In the genomic region with DNA sequence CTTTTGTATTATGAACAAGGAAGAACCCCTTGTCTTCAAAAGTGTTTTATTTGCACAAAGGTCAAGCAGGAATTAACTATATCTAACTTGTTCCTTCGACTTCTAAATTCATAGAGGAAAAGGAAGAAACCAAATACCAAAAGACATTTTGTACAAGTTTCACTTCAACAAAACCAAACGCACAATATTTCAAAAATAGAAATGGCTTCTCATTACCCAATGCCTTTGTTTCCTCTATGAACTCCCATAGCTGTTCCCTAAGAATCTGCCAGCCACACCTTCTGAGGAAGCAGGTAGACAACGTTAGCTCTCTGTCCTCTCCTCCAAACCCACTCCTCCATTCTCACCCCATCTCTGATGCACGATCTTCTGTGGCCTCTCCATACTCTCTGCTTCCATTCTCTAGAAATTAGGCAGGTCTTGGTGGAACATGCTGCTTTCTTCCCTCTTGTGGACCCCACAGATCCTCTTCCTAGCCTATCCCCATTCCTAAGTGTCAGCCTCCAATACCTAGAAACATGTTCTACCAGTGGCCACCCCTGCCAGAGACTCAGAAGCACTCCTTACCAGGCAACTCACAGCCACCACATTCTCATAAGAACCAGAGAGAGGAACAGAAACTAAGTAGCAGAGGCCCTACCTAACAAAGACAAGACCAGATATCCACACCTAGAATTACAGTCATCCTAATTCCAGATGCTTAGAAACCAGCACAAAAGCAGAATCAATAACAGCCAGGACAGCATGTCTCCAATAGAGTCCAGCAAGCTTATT, we compare ENCODE assay signal across 1 mouse cellular context.
TF ChIP-seq lines count a peak whose summit lies in the region.

No protein-coding gene starts in this region.

TF ChIP-seq in CH12.LX, 34 proteins besides CTCF, POLR2A, EP300 and RAD21 (continued from another document):
- TF ChIP-seq MEF2A (IDR thresholded peaks at IDR 0.05; ENCODE audit: borderline replicate concordance, low read depth, low read length) (peak; percentile 71; the same call in 1 of the 2 replicates), BHLHE40 (IDR thresholded peaks at IDR 0.05; ENCODE audit: low read depth, low read length) (no peak), MAFK (IDR thresholded peaks at IDR 0.05; ENCODE audit: insufficient replicate concordance, low read length) (no peak), CHD2 (IDR thresholded peaks at IDR 0.05; ENCODE audit: low read length) (peak; percentile 32; the same call in 1 of the 2 replicates), IRF4 (IDR thresholded peaks at IDR 0.05; ENCODE audit: low read depth, low read length) (peak; percentile 90)
